Mouse (Mus musculus) layer of hippocampus, postnatal 25 days (tissue): Measurements from ENCODE around the gene Add3. TPM values are rescaled to one million over a fixed set of nuclear protein-coding genes. Genes with fewer than 3 reads are reported as not detected.

Experiments used
- DNase-seq, 2 experiments: peaks; one replicate each; pipeline ENCODE4 v3.0.0; 2022; ENCODE audit warnings: mixed read lengths in 2 of 2, low spot score in 1 of 2; ENCODE audit errors: extremely low spot score in 1 of 2
- total RNA-seq, 2 experiments: library from RNA; stranded (reverse); gene quantifications; 2 replicates each; pipeline ENCODE4 v1.2.3; 2021

The Add3 gene
- total RNA-seq, 2 experiments from 2014 or later = 115 to 125 TPM

GRCm38 (mm10) chr19:53260828-53261227 is 120.6 kb downstream of the Add3 start:
- DNase-seq = no peak

- DNase-seq = no peak
These were observed 121.8 kb downstream of the Add3 start for GRCm38 (mm10) chr19:53262061-53262460.

- no peak for DNase-seq
These were observed 123.9 kb downstream of the Add3 start for GRCm38 (mm10) chr19:53263859-53264733.

GRCm38 (mm10) chr19:53264821-53265727 is 124.8 kb downstream of the Add3 start:
- DNase-seq = no peak

GRCm38 (mm10) chr19:53267305-53267704 is 127.1 kb downstream of the Add3 start:
- no peak for DNase-seq

GRCm38 (mm10) chr19:53273055-53273722 is 132.9 kb downstream of the Add3 start:
- DNase-seq = no peak

- no peak for DNase-seq
These were observed 133.7 kb downstream of the Add3 start for GRCm38 (mm10) chr19:53273781-53274428.

DNA sequence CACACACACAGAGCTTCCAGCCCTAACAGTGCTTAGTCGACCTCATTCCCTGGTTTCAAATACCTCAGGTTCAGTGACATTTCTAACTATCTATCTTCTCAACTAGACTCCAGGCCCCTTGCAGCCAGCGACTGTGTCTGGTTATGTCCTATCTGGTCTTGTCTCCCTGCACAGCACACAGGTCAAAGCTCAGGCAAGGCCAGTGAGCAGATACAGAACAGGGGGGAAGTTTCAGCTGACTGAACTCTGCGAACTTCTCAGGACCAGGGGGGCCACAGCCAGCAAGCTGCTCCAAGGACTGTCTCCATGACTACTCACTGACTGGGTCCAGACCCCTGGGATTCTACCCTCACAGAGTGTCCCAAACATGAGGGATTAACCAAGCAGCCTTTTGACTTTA is 135.0 kb downstream of the Add3 start:
- DNase-seq = no peak

DNA sequence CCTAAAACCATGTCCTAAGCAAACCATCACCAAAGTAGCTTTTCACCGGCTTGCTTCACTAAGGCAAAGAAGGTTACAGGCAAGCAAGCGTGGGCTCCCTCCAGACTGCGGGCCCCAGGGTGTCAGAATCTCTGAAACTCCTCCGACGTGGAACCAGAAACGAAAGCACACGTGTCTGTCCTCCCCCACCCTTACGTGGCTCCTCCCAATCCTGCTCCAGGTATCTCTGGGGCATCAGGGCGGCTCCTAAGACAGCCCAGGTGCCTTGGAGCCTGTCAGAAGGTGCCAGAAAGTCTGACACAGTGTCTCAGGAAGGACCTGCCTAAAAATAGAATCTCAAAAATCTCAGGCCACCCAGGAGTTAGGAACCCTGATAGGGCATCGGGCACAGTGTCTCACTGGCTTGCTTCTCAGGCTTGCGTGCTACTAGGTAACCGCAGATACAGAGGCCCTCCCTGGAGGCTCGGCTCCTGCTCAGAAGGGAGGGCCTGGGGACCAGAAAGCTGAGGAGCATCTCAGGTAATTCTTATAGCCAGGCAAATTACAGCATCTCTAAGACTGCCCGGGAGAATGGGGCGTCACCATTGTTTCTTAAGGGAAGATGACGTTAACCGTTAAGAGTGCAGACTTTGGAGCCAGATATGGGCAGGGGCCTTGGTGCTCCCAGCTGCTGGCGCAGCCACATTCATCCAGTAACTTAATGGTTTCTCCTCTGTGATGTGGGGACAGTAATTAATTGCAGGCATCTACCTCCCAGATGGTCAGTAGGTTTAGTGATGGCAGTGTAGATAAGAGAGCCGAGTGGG is 136.9 kb downstream of the Add3 start:
- no peak for DNase-seq

DNA sequence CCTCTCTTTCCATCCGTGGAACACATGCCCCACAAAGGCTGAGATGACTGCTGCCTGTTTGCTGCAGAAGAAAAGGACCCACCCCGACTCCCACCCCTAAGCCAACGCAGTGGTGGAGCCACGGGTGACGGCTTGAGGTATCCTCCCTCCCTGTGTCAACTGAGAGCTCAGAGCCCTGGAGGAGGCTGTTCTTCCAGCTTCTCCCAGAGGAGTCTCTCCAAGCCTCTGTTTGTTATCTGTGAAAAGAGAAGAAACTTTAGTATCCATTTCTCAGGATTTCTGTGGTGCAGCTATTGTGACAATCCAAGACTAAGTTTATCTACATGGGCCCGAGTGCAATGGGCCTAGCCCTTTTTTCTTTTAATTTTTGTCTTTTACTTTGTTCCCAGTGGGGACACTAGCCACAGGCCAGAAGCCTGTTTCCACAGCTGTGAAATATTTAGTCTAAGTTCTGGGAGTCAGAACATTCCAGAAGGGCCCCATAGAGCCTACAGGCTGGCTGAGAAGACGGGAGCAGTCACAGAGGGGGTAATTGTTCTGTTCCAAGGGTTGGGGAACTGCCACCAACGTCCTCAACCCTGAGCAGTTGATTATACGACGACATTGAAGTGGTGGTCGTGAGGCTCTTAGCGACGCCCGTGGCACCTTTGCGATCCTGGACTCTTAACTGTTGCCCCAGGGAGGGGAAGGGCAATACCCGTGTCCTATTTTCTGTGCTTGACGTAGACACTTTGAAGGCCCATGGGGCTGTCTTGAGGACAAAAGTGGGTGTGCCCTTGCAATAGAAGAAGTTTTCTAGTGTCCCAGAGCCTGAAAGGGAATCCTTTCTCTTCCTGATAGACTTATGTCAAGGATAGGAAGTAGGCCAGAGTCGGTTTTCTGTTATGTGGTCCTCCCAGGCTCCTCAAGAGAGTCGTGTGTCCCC is 138.5 kb downstream of the Add3 start:
- DNase-seq = no peak

GRCm38 (mm10) chr19:53280254-53280653 is 140.0 kb downstream of the Add3 start:
- DNase-seq = no peak

DNA sequence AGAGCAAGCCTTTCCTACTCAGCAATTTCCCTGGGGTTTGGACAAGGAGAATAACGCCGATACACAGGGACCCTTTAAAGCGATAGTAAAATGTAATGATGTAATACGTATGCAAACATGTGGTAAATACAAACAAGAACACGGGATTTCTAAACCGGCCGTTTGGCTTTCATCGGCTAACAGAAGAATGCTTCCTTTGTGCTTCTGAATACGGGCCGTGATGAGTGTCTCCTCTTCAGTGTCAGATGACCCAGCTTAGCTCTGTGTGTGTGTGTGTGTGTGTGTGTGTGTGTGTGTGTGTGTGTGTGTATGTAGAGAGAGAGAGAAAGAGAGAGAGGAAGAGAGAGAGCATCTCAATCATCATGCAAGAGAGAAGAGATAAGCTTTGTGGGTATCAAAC is 142.3 kb downstream of the Add3 start:
- no peak for DNase-seq

GRCm38 (mm10) chr19:53283742-53284141 is 143.5 kb downstream of the Add3 start:
- DNase-seq = no peak

GRCm38 (mm10) chr19:53284268-53285208 is 144.3 kb downstream of the Add3 start:
- DNase-seq = no peak

- no peak for DNase-seq
These were observed 156.3 kb downstream of the Add3 start for GRCm38 (mm10) chr19:53296331-53297254.
